Mouse (Mus musculus): ENCODE data around the gene Patj. TPM values are rescaled to one million over a fixed set of nuclear protein-coding genes. Genes with fewer than 3 reads are reported as not detected.
"Not testable (repeated sequence)": the region's sequence is repeated elsewhere in the genome, so short reads cannot be mapped to it uniquely, and the experiment has no call there.

The Patj gene
- polyA plus RNA-seq, 2 experiments from 2014 or later: 11.9 to 13.9 TPM

GRCm38 (mm10) chr4:98581456-98581855, 185.9 kb downstream of the Patj start:
- no peak for ATAC-seq

- no peak for ATAC-seq
These were observed 188.4 kb downstream of the Patj start for GRCm38 (mm10) chr4:98584023-98584422.

GRCm38 (mm10) chr4:98586303-98586702, 190.7 kb downstream of the Patj start:
- ATAC-seq: no peak

- no peak for ATAC-seq
These were observed 192.1 kb downstream of the Patj start for GRCm38 (mm10) chr4:98587686-98588085.

- ATAC-seq: no peak
These were observed 198.4 kb downstream of the Patj start for GRCm38 (mm10) chr4:98593961-98594360.

GRCm38 (mm10) chr4:98598546-98598971, 203.0 kb downstream of the Patj start:
- no peak for ATAC-seq

- no peak for ATAC-seq
These were observed 203.8 kb downstream of the Patj start for GRCm38 (mm10) chr4:98599358-98599757.

GRCm38 (mm10) chr4:98603131-98603530, 207.5 kb downstream of the Patj start:
- ATAC-seq: no peak

GRCm38 (mm10) chr4:98610501-98610900, 214.9 kb downstream of the Patj start:
- ATAC-seq: no peak

GRCm38 (mm10) chr4:98614395-98614794, 218.8 kb downstream of the Patj start:
- ATAC-seq: no peak

- ATAC-seq: no peak
These were observed 223.6 kb downstream of the Patj start for GRCm38 (mm10) chr4:98619199-98619598.

GRCm38 (mm10) chr4:98620986-98621784, 225.6 kb downstream of the Patj start:
- no peak for ATAC-seq

GRCm38 (mm10) chr4:98622180-98622579, 226.6 kb downstream of the Patj start:
- no peak for ATAC-seq

GRCm38 (mm10) chr4:98622996-98623673, 227.6 kb downstream of the Patj start:
- no peak for ATAC-seq

- ATAC-seq: no peak
These were observed 232.7 kb downstream of the Patj start for GRCm38 (mm10) chr4:98628286-98628685.

- ATAC-seq: not testable (repeated sequence)
These were observed 233.6 kb downstream of the Patj start for GRCm38 (mm10) chr4:98629217-98629616.

GRCm38 (mm10) chr4:98635140-98635837, 239.7 kb downstream of the Patj start:
- no peak for ATAC-seq

- ATAC-seq: no peak
These were observed 243.1 kb downstream of the Patj start for GRCm38 (mm10) chr4:98638731-98639130.

- no peak for ATAC-seq
These were observed 258.1 kb downstream of the Patj start for GRCm38 (mm10) chr4:98653650-98654049.

GRCm38 (mm10) chr4:98654419-98654821, 258.8 kb downstream of the Patj start:
- ATAC-seq: no peak

- ATAC-seq: no peak
These were observed 261.2 kb downstream of the Patj start for GRCm38 (mm10) chr4:98656759-98657158.

- no peak for ATAC-seq
These were observed 263.4 kb downstream of the Patj start for GRCm38 (mm10) chr4:98659032-98659431.

- no peak for ATAC-seq
These were observed 264.9 kb downstream of the Patj start for GRCm38 (mm10) chr4:98660534-98660933.
